Mouse (Mus musculus): ENCODE measurements around the gene Klhl40.

GRCm38 (mm10) chr9:121772412-121772811, 5.0 kb upstream of the Klhl40 start:
- TF ChIP-seq CTCF (conservative IDR thresholded peaks at IDR 0.05 in 1 of 2, IDR thresholded peaks at IDR 0.05 in 1 of 2; ENCODE audit: low read depth in 2 of 2, low read length in 2 of 2) = no peak
- TF ChIP-seq CHD2 (IDR thresholded peaks at IDR 0.05; ENCODE audit: low read length) = no peak
- TF ChIP-seq POLR2A (IDR thresholded peaks at IDR 0.05; ENCODE audit: low read depth, low read length) = no peak
- no peak for TF ChIP-seq EP300 (IDR thresholded peaks at IDR 0.05; ENCODE audit: low read length)
- no peak for TF ChIP-seq SMC3 (IDR thresholded peaks at IDR 0.05; ENCODE audit: low read depth, low read length)
- TF ChIP-seq SIN3A (IDR thresholded peaks at IDR 0.05; ENCODE audit: low read length) = no peak
